Mouse (Mus musculus) forebrain, embryonic 16.5 days (tissue): ENCODE results near the gene Cdkl5. TPM values are rescaled to one million over a fixed set of nuclear protein-coding genes. Genes with fewer than 3 reads are reported as not detected.
A peak's percentile ranks its signal among the peaks of the same experiment; 100 is the strongest.

Experiments used
- ATAC-seq: fragments of 200-750 bp; cut with Nextera tagmentation; 2 replicates; pipeline ENCODE4 v1.8.0; 2017; ENCODE audit warnings: mild to moderate bottlenecking, moderate library complexity
- H3K27ac ChIP-seq: fragments of 300-500 bp; sonication (generic); 2 replicates; pipeline ENCODE4 v1.5.1; 2014; ENCODE audit warnings: low read length, control low read depth
- H3K27me3 ChIP-seq: fragments of 300-500 bp; sonication (generic); replicated peaks from 2 replicates; pipeline ENCODE4 v1.6.1; 2014; ENCODE audit warnings: low read length; ENCODE audit not compliant: control insufficient read depth, insufficient read depth
- H3K36me3 ChIP-seq: fragments of 300-500 bp; sonication (generic); 2 replicates; pipeline ENCODE4 v1.6.1; 2014; ENCODE audit not compliant: control insufficient read depth, insufficient read depth
- H3K4me1 ChIP-seq: fragments of 300-500 bp; sonication (generic); replicated peaks from 2 replicates; pipeline ENCODE4 v1.6.1; 2014; ENCODE audit warnings: low read length; ENCODE audit not compliant: control insufficient read depth, insufficient read depth
- H3K4me2 ChIP-seq: fragments of 300-500 bp; sonication (generic); 2 replicates; pipeline ENCODE4 v1.6.1; 2014; ENCODE audit warnings: mild to moderate bottlenecking, low read length, control low read depth
- H3K4me3 ChIP-seq: fragments of 300-500 bp; sonication (generic); replicated peaks from 2 replicates; pipeline ENCODE4 v1.5.1; 2014; ENCODE audit warnings: mild to moderate bottlenecking, low read length, control low read depth
- H3K9ac ChIP-seq: fragments of 300-500 bp; sonication (generic); replicated peaks from 2 replicates; pipeline ENCODE4 v1.6.1; 2014; ENCODE audit warnings: low read depth, low read length, control low read depth
- H3K9me3 ChIP-seq: fragments of 300-500 bp; sonication (generic); 2 replicates; pipeline ENCODE4 v1.6.1; 2016; ENCODE audit warnings: low read length; ENCODE audit not compliant: control insufficient read depth
- WGBS: fragments of 180-500 bp; shearing (Covaris S2); extraction: QIAGEN DNeasy Blood & Tissue Kit; methylation state at CpG from one replicate; pipeline ENCODE4 v1.1.7; 2014; 5-methylcytosine and 5-hydroxymethylcytosine counted together
- polyA plus RNA-seq: library from polyadenylated mRNA; unstranded; fragments of >200 nt; fragmentation: Nextera tagmentation; extraction: Ambion mirVana; gene quantifications from 2 replicates; pipeline ENCODE4 v1.2.1, GENCODE M21; 2015

The Cdkl5 gene
- polyA plus RNA-seq, 1 experiment from 2014 or later = 7.4 TPM

- no peaks in the 10 kb centered on the region; the same call in 1 of the 2 replicates for H3K27me3 ChIP-seq
- ATAC-seq = peak; percentile 34
- H3K9me3 ChIP-seq = no peaks in the 10 kb centered on the region
- H3K36me3 ChIP-seq = no peaks in the 10 kb centered on the region
- H3K4me1 ChIP-seq = no peaks in the 10 kb centered on the region
- peak overlapping the region; percentile 55 for H3K9ac ChIP-seq
- peak overlapping the region; percentile 65 for H3K4me3 ChIP-seq
- peak overlapping the region; percentile 45 for H3K4me2 ChIP-seq
- H3K27ac ChIP-seq = peak overlapping the region; percentile 92
- 22% methylated on average over 30 of the region's 31 CpGs for WGBS
Observed at GRCm38 (mm10) chrX:160995131-160995667, 695 bp upstream of the Cdkl5 start.

GRCm38 (mm10) chrX:160993749-160994539 is 560 bp downstream of the Cdkl5 start:
- peak overlapping the region; percentile 66 for H3K9ac ChIP-seq
- WGBS = 24% methylated on average over 38 of the region's 39 CpGs
- H3K4me2 ChIP-seq = peak overlapping the region; percentile 47
- no peaks in the 10 kb centered on the region for H3K36me3 ChIP-seq
- peak overlapping the region; percentile 65 for H3K4me3 ChIP-seq
- ATAC-seq = peak; percentile 60
- H3K9me3 ChIP-seq = no peaks in the 10 kb centered on the region
- no peaks in the 10 kb centered on the region for H3K4me1 ChIP-seq
- H3K27ac ChIP-seq = peak overlapping the region; percentile 86
- no peaks in the 10 kb centered on the region; the same call in 1 of the 2 replicates for H3K27me3 ChIP-seq

- Histone ChIP-seq H3K27ac (no peak overlapping the region), H3K4me3 (peak overlapping the region; percentile 33), H3K4me2 (peak overlapping the region; percentile 48), H3K36me3 (no peaks in the 10 kb centered on the region), H3K27me3 (no peaks in the 10 kb centered on the region), H3K9me3 (no peaks in the 10 kb centered on the region), H3K9ac (peak overlapping the region; percentile 13; the same call in 1 of the 2 replicates), H3K4me1 (no peaks in the 10 kb centered on the region)
- ATAC-seq = no peak
- WGBS = 17% methylated on average over 2 of the region's 2 CpGs
Observed at GRCm38 (mm10) chrX:160992703-160993102, 1.8 kb downstream of the Cdkl5 start.

- Histone ChIP-seq H3K9me3 (no peaks in the 10 kb centered on the region), H3K4me3 (no peak overlapping the region), H3K4me2 (no peak overlapping the region), H3K27me3 (no peaks in the 10 kb centered on the region), H3K4me1 (no peaks in the 10 kb centered on the region), H3K27ac (no peak overlapping the region), H3K36me3 (no peaks in the 10 kb centered on the region), H3K9ac (no peak overlapping the region)
- ATAC-seq = no peak
- 67% methylated on average over 4 of the region's 4 CpGs for WGBS
Observed at GRCm38 (mm10) chrX:160990276-160990675, 4.2 kb downstream of the Cdkl5 start.

- no peak overlapping the region for H3K4me2 ChIP-seq
- H3K9me3 ChIP-seq = no peaks in the 10 kb centered on the region
- WGBS = 70% methylated on average over 1 of the region's 1 CpGs
- no peaks in the 10 kb centered on the region for H3K4me1 ChIP-seq
- H3K27ac ChIP-seq = no peak overlapping the region
- H3K36me3 ChIP-seq = no peaks in the 10 kb centered on the region
- no peaks in the 10 kb centered on the region; the same call in 1 of the 2 replicates for H3K27me3 ChIP-seq
- ATAC-seq = no peak
- no peak overlapping the region for H3K4me3 ChIP-seq
- H3K9ac ChIP-seq = no peak overlapping the region
Observed at GRCm38 (mm10) chrX:160977919-160978318, 16.6 kb downstream of the Cdkl5 start.

GRCm38 (mm10) chrX:160971991-160972545 is 22.4 kb downstream of the Cdkl5 start:
- no peak overlapping the region for H3K4me3 ChIP-seq
- WGBS = 94% methylated on average over 6 of the region's 6 CpGs
- H3K4me1 ChIP-seq = no peaks in the 10 kb centered on the region
- no peak overlapping the region for H3K27ac ChIP-seq
- H3K36me3 ChIP-seq = no peaks in the 10 kb centered on the region
- no peaks in the 10 kb centered on the region for H3K9me3 ChIP-seq
- no peak overlapping the region for H3K4me2 ChIP-seq
- ATAC-seq = no peak
- no peak overlapping the region for H3K9ac ChIP-seq
- no peaks in the 10 kb centered on the region for H3K27me3 ChIP-seq

GRCm38 (mm10) chrX:160958593-160959131 is 35.8 kb downstream of the Cdkl5 start:
- 40% methylated on average over 5 of the region's 5 CpGs for WGBS
- H3K36me3 ChIP-seq = no peaks in the 10 kb centered on the region
- H3K4me1 ChIP-seq = 0 out of 2 replicates have a peak, but pooled peaks cover 8% of the 10 kb centered on the region
- no peak overlapping the region for H3K4me2 ChIP-seq
- H3K9ac ChIP-seq = no peak overlapping the region
- ATAC-seq = peak; percentile 79
- H3K27ac ChIP-seq = peak overlapping the region; percentile 75
- H3K4me3 ChIP-seq = no peak overlapping the region
- H3K9me3 ChIP-seq = no peaks in the 10 kb centered on the region
- H3K27me3 ChIP-seq = no peaks in the 10 kb centered on the region; the same call in 1 of the 2 replicates

- ATAC-seq = no peak
- H3K4me2 ChIP-seq = no peak overlapping the region
- no peak overlapping the region for H3K9ac ChIP-seq
- H3K4me1 ChIP-seq = no peaks in the 10 kb centered on the region
- WGBS = 88% methylated on average over 2 of the region's 2 CpGs
- no peak overlapping the region for H3K4me3 ChIP-seq
- H3K27me3 ChIP-seq = no peaks in the 10 kb centered on the region; the same call in 1 of the 2 replicates
- no peaks in the 10 kb centered on the region for H3K36me3 ChIP-seq
- H3K27ac ChIP-seq = no peak overlapping the region
- no peaks in the 10 kb centered on the region for H3K9me3 ChIP-seq
Observed at GRCm38 (mm10) chrX:160949583-160949982, 44.9 kb downstream of the Cdkl5 start.

GRCm38 (mm10) chrX:160944722-160945121 is 49.8 kb downstream of the Cdkl5 start:
- Histone ChIP-seq H3K4me3 (no peak overlapping the region), H3K27ac (no peak overlapping the region), H3K4me1 (no peaks in the 10 kb centered on the region), H3K4me2 (no peak overlapping the region), H3K9me3 (no peaks in the 10 kb centered on the region), H3K36me3 (no peaks in the 10 kb centered on the region), H3K9ac (no peak overlapping the region), H3K27me3 (no peaks in the 10 kb centered on the region)
- ATAC-seq = no peak
- WGBS = 85% methylated on average over 4 of the region's 4 CpGs
